Mouse (Mus musculus): Measurements from ENCODE around the gene Gadd45g. TPM values are rescaled to one million over a fixed set of nuclear protein-coding genes. Genes with fewer than 3 reads are reported as not detected.
"Not testable (repeated sequence)": the region's sequence is repeated elsewhere in the genome, so short reads cannot be mapped to it uniquely, and the experiment has no call there.

The Gadd45g gene
- polyA plus RNA-seq, 1 experiment from 2014 or later, result 256 TPM

DNA sequence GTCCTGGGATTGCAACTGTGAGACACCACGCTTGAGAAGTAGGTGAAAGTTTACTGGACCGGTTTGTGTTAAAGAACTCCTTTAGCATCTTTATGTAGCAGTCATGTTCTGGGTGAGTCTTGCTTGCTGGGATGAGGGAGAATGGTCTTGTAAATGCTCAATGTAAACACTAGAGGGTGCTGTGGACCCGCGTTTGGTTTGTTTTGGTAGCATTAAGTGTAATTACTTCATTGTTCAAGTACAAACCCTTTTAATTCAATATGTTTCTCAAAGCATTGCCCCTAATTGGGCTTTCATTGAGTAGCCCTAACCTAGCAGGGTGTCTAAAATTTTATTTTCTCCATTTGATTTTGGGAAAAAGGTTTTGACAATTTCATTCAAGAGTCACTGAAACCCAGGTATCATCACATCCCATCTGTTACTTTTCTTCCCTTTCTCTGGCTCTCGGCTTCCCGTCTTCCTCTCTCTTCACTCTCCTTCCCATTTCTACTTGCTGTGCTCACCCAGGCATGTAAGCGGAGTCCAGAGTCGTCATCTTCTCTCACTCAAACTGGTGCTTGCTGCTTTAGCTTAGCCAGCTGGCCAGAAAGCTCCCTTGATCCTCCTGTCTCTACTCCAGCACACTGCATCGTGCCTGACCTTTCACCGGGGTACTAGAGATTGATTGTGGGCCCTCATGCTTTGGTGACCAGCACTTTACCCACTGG is 15.6 kb upstream of the Gadd45g start:
- no peak overlapping the region for H3K27ac ChIP-seq (ENCODE audit: low read depth, low read length)
- no peaks in the 10 kb centered on the region for H3K36me3 ChIP-seq (ENCODE audit: control insufficient read depth, insufficient read depth, low read length)
- no peaks in the 10 kb centered on the region for H3K27me3 ChIP-seq (ENCODE audit: control insufficient read depth, insufficient read depth, low read length)
- DNase-seq (ENCODE audit: low spot score, missing footprints) (peak; percentile 89), ATAC-seq (ENCODE audit: low FRiP score) (no peak)
- no peaks in the 10 kb centered on the region for H3K9me3 ChIP-seq (ENCODE audit: control insufficient read depth, low read length)
- H3K9ac ChIP-seq (ENCODE audit: low read length), result no peak overlapping the region
- H3K4me3 ChIP-seq (ENCODE audit: low read depth, low read length), result no peak overlapping the region
- H3K4me1 ChIP-seq (ENCODE audit: control insufficient read depth, insufficient read depth, low read length), result no peaks in the 10 kb centered on the region
- 31% methylated on average over 10 of the region's 10 CpGs for WGBS
- no peak overlapping the region for H3K4me2 ChIP-seq

DNA sequence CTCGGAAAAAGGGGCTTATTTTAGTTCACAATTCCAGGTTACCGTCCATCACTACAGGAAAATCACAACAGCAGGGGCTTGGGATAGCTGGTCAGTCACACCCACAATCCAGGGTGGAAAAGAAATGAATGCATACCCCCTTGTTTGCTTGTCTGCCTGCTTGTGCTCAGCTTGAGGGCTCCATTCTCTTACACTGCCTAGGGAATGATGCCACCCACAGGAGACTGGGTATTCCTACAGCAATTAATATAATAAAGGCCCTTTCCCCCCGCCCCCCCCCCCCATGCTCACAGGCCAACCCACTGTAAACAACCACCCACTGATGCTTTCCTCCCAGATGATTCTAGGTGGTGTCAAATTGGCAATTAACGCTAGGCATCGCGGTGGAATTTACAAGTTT is 14.0 kb upstream of the Gadd45g start:
- no peak overlapping the region for H3K4me3 ChIP-seq (ENCODE audit: low read depth, low read length)
- ATAC-seq (ENCODE audit: low FRiP score) (no peak), DNase-seq (ENCODE audit: low spot score, missing footprints) (no peak)
- no peak overlapping the region for H3K9ac ChIP-seq (ENCODE audit: low read length)
- no peaks in the 10 kb centered on the region for H3K9me3 ChIP-seq (ENCODE audit: control insufficient read depth, low read length)
- no peaks in the 10 kb centered on the region for H3K27me3 ChIP-seq (ENCODE audit: control insufficient read depth, insufficient read depth, low read length)
- H3K4me1 ChIP-seq (ENCODE audit: control insufficient read depth, insufficient read depth, low read length), result no peaks in the 10 kb centered on the region
- H3K4me2 ChIP-seq, result no peak overlapping the region
- 85% methylated on average over 6 of the region's 6 CpGs for WGBS
- no peak overlapping the region for H3K27ac ChIP-seq (ENCODE audit: low read depth, low read length)
- H3K36me3 ChIP-seq (ENCODE audit: control insufficient read depth, insufficient read depth, low read length), result no peaks in the 10 kb centered on the region

DNA sequence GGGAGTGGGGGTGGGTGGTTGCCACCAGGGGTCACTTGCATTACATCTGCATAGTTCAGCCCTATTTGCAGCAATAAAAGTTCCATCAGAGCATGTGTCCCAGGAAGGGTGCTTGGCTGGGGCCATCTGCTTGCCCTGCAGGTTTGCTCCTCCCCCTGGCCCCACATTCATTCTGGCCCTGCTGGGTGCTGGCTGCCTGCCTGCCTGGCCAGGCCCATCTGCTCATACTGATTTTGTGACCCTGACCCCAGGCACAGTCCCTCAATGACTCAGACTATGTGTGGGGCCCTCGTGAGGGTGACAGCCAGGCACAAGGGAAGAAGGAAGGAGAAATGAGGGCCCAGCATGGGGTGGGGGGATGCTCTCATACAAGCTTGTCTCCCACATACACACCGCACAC is 12.9 kb upstream of the Gadd45g start:
- 38% methylated on average over 2 of the region's 2 CpGs for WGBS
- H3K27ac ChIP-seq (ENCODE audit: low read depth, low read length), result no peak overlapping the region
- no peak overlapping the region for H3K4me2 ChIP-seq
- peak; percentile 76 for ATAC-seq (ENCODE audit: low FRiP score)
- H3K9me3 ChIP-seq (ENCODE audit: control insufficient read depth, low read length), result no peaks in the 10 kb centered on the region
- no peak overlapping the region for H3K4me3 ChIP-seq (ENCODE audit: low read depth, low read length)
- no peak overlapping the region for H3K9ac ChIP-seq (ENCODE audit: low read length)
- H3K4me1 ChIP-seq (ENCODE audit: control insufficient read depth, insufficient read depth, low read length), result no peaks in the 10 kb centered on the region
- no peak for DNase-seq (ENCODE audit: low spot score, missing footprints)
- no peaks in the 10 kb centered on the region for H3K36me3 ChIP-seq (ENCODE audit: control insufficient read depth, insufficient read depth, low read length)
- H3K27me3 ChIP-seq (ENCODE audit: control insufficient read depth, insufficient read depth, low read length), result peaks cover 1% of the 10 kb centered on the region; the same call in 1 of the 2 replicates

DNA sequence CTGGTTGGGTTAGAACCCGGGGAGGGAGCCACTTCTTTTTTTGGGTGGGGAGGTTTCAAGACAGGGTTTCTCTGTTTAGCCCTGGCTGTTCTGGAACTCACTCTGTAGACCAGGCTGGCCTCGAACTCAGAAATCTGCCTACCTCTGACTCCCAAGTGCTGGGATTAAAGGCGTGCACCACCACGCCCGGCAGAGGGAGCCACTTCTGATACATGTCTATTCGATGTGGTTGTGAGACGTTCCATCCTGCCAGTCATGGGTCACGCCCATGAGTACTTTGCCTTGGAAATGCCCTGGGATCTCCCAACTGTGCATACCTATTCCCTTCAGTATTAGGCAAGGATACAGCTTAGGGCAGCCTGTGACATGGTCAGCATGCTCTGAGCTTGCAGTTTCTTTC is 12.5 kb upstream of the Gadd45g start:
- not testable (repeated sequence) for H3K36me3 ChIP-seq (ENCODE audit: control insufficient read depth, insufficient read depth, low read length); H3K27me3 ChIP-seq (ENCODE audit: control insufficient read depth, insufficient read depth, low read length); DNase-seq (ENCODE audit: low spot score, missing footprints); H3K27ac ChIP-seq (ENCODE audit: low read depth, low read length); H3K4me2 ChIP-seq; H3K4me1 ChIP-seq (ENCODE audit: control insufficient read depth, insufficient read depth, low read length); H3K9ac ChIP-seq (ENCODE audit: low read length); H3K9me3 ChIP-seq (ENCODE audit: control insufficient read depth, low read length); H3K4me3 ChIP-seq (ENCODE audit: low read depth, low read length); ATAC-seq (ENCODE audit: low FRiP score)
- WGBS, result 77% methylated on average over 8 of the region's 8 CpGs

DNA sequence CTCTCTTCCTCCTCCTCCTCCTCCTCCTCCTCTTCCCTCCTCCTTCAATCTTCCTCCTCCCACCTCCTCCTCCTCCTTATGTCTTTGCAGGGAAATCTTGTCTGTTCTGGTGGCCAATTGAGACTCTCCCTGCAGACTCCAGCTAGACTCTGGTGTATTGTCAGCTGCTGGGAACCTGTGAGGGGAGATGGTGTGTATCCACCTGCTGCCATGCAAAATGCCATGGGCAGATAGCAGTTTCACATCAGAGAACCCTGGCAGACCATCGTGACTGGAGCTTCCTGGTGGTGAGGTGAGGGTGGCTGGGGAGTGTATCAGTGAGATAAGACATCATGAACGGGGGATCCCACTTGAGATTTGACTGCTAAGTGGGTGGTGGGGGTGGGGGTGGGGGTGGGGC is 12.0 kb upstream of the Gadd45g start:
- Histone ChIP-seq H3K4me3 (ENCODE audit: low read depth, low read length) (no peak overlapping the region), H3K4me2 (no peak overlapping the region), H3K9me3 (ENCODE audit: control insufficient read depth, low read length) (no peaks in the 10 kb centered on the region), H3K4me1 (ENCODE audit: control insufficient read depth, insufficient read depth, low read length) (no peaks in the 10 kb centered on the region), H3K27me3 (ENCODE audit: control insufficient read depth, insufficient read depth, low read length) (peaks cover 7% of the 10 kb centered on the region; the same call in 1 of the 2 replicates), H3K36me3 (ENCODE audit: control insufficient read depth, insufficient read depth, low read length) (no peaks in the 10 kb centered on the region), H3K27ac (ENCODE audit: low read depth, low read length) (no peak overlapping the region), H3K9ac (ENCODE audit: low read length) (no peak overlapping the region)
- no peak for ATAC-seq (ENCODE audit: low FRiP score)
- DNase-seq (ENCODE audit: low spot score, missing footprints), result no peak
- WGBS, result 76% methylated on average over 2 of the region's 2 CpGs

DNA sequence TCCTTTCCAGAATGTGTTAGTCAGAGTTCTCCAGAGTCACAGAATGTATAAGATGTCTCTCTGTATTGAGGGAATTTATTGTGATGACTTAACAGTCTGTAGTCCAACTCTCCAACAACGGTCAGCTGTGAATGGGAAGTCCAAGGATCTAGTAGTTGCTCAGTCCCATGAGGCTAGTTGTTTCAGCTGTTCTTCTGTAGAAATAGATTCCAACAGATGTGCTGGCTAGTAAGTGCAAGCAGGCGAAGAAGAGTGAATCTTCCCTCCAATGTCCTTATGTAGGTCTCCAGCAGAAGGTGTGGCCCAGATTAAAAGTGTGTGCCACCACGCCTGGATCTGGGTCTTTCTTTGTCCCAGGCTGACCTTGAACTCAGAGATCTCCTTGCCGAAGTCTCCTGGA is 11.3 kb upstream of the Gadd45g start:
- H3K36me3 ChIP-seq (ENCODE audit: control insufficient read depth, insufficient read depth, low read length); H3K9me3 ChIP-seq (ENCODE audit: control insufficient read depth, low read length); H3K27ac ChIP-seq (ENCODE audit: low read depth, low read length); H3K4me2 ChIP-seq; H3K4me1 ChIP-seq (ENCODE audit: control insufficient read depth, insufficient read depth, low read length); H3K9ac ChIP-seq (ENCODE audit: low read length); H3K4me3 ChIP-seq (ENCODE audit: low read depth, low read length); DNase-seq (ENCODE audit: low spot score, missing footprints); ATAC-seq (ENCODE audit: low FRiP score): not testable (repeated sequence)
- 85% methylated on average over 4 of the region's 4 CpGs for WGBS
- H3K27me3 ChIP-seq (ENCODE audit: control insufficient read depth, insufficient read depth, low read length), result peaks cover 11% of the 10 kb centered on the region

DNA sequence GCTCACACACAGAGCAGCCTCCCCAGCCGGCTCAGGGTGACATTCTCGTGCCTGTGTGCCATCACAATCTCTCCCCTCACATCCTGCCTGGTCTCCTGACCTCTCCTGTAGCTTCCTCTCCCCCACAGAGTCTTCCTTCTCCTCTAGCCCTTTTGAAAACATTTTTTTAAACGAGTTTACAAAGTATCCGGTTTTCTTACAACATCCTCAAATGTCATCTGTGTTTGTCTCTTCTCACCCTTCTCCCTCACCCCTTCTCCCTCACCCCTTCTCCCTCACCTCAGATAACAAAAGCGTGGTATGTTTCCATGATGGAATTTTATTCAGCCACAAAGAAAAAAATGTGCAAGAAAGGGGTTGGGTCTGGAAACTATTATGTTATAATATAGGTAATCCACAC is 9.1 kb upstream of the Gadd45g start:
- DNase-seq (ENCODE audit: low spot score, missing footprints) (peak; percentile 75), ATAC-seq (ENCODE audit: low FRiP score) (no peak)
- 54% methylated on average over 5 of the region's 5 CpGs for WGBS
- no peak overlapping the region for H3K27ac ChIP-seq (ENCODE audit: low read depth, low read length)
- H3K9me3 ChIP-seq (ENCODE audit: control insufficient read depth, low read length), result no peaks in the 10 kb centered on the region
- no peak overlapping the region for H3K4me2 ChIP-seq
- no peaks in the 10 kb centered on the region for H3K36me3 ChIP-seq (ENCODE audit: control insufficient read depth, insufficient read depth, low read length)
- no peak overlapping the region for H3K4me3 ChIP-seq (ENCODE audit: low read depth, low read length)
- H3K27me3 ChIP-seq (ENCODE audit: control insufficient read depth, insufficient read depth, low read length), result peaks cover 32% of the 10 kb centered on the region
- peaks cover 10% of the 10 kb centered on the region for H3K4me1 ChIP-seq (ENCODE audit: control insufficient read depth, insufficient read depth, low read length)
- H3K9ac ChIP-seq (ENCODE audit: low read length), result no peak overlapping the region

DNA sequence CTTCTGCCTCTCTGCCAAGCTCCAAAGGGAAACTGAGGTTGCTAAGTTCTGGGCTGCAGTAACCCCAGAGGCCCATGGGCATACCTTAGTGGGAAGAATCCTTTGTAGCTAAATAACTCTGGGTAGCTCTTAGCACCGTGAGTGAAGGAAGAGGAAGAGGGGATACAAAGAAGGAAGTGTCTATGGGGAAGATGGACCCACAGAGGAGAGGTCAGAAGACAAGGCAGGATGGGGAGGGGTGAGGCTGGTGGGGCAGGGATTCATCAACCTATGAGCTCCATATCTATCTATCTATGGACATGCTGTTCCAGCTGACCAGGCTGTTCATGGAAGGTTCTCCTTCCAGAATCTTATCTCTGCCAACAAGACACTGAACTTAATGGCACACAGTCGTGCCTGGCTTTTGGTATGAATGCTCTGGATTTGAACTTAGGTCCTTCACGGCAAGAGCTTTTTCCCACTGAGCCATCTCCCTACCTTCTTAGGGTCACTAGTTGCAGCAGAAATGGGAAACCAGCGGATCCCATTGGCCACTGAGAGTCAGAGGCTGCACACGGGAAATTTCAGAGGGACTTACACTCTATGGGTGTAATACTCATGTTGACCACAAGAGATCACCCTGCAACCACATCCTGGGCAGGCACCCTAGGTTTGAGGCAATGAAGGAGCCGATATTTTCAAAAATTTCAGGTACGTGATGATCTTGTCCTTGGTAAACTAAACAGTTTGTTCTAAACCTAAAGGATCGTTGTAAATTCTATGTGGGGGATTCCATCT is 7.0 kb upstream of the Gadd45g start:
- H3K4me3 ChIP-seq (ENCODE audit: low read depth, low read length), result no peak overlapping the region
- no peaks in the 10 kb centered on the region for H3K9me3 ChIP-seq (ENCODE audit: control insufficient read depth, low read length)
- peaks cover 52% of the 10 kb centered on the region for H3K27me3 ChIP-seq (ENCODE audit: control insufficient read depth, insufficient read depth, low read length)
- ATAC-seq (ENCODE audit: low FRiP score) (no peak; the same call in 1 of the 2 replicates), DNase-seq (ENCODE audit: low spot score, missing footprints) (peak; percentile 87)
- H3K4me1 ChIP-seq (ENCODE audit: control insufficient read depth, insufficient read depth, low read length), result peaks cover 18% of the 10 kb centered on the region
- WGBS, result 21% methylated on average over 8 of the region's 8 CpGs
- H3K27ac ChIP-seq (ENCODE audit: low read depth, low read length), result no peak overlapping the region
- H3K36me3 ChIP-seq (ENCODE audit: control insufficient read depth, insufficient read depth, low read length), result no peaks in the 10 kb centered on the region
- H3K4me2 ChIP-seq, result no peak overlapping the region
- H3K9ac ChIP-seq (ENCODE audit: low read length), result no peak overlapping the region

DNA sequence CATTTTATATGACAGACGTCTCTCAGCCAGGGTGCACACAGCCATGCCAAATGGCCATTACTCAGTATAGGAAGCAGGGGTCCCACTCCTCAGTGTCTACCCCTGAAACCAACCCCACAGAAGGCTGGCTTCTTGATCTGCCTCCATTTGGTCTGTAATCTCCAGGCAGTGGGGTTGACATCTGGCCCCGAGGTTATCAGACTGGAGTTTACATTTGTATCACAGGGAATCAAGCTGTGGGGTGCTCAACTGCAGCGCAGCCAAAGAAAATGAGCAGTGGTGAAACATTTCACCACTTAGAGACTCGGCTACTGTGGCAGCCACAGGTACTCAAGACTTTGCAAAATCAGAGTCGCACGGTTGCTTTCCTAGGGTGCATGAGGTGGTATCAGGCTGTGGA is 5.8 kb upstream of the Gadd45g start:
- H3K36me3 ChIP-seq (ENCODE audit: control insufficient read depth, insufficient read depth, low read length), result no peaks in the 10 kb centered on the region
- no peak overlapping the region for H3K9ac ChIP-seq (ENCODE audit: low read length)
- no peak overlapping the region for H3K27ac ChIP-seq (ENCODE audit: low read depth, low read length)
- H3K4me1 ChIP-seq (ENCODE audit: control insufficient read depth, insufficient read depth, low read length), result peaks cover 23% of the 10 kb centered on the region
- ATAC-seq (ENCODE audit: low FRiP score), result no peak
- DNase-seq (ENCODE audit: low spot score, missing footprints), result peak; percentile 84
- no peaks in the 10 kb centered on the region for H3K9me3 ChIP-seq (ENCODE audit: control insufficient read depth, low read length)
- H3K27me3 ChIP-seq (ENCODE audit: control insufficient read depth, insufficient read depth, low read length), result peaks cover 55% of the 10 kb centered on the region
- no peak overlapping the region for H3K4me3 ChIP-seq (ENCODE audit: low read depth, low read length)
- 48% methylated on average over 6 of the region's 6 CpGs for WGBS
- H3K4me2 ChIP-seq, result no peak overlapping the region
